Mouse (Mus musculus) liver, postnatal 0 days (tissue): ENCODE results near the gene Fam104a.

Experiments
- CTCF ChIP-seq: sonication (generic); IDR thresholded peaks from 2 replicates; pipeline ENCODE4 v1.5.1; 2016; ENCODE audit warnings: antibody characterized with exemption, low read depth
- EP300 ChIP-seq: IDR thresholded peaks from 2 replicates; pipeline ENCODE4 v1.6.1; 2016; ENCODE audit warnings: antibody characterized with exemption, low read depth, mild to moderate bottlenecking

DNA sequence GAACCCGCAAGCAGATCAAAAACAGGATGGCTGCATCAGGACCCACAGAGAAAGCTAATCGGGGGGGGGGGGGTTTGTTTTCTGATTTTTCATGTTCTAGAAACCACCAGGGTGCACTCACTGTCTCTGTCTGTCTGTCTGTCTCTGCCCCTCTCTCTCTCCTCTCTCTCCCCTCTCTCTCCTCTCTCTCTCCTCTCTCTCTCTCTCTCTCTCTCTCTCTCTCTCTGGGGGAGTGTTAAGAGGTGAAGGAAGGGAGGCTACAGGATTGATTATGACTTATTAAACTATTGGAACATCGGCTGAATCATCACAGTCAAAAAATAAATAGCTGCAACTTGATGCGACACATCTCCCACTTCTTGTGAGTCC is 65.7 kb downstream of the Fam104a start:
- TF ChIP-seq EP300 = no peak
- no peak for TF ChIP-seq CTCF
